Mouse (Mus musculus): ENCODE results near the gene D930020B18Rik. TPM values are rescaled to one million over a fixed set of nuclear protein-coding genes. Genes with fewer than 3 reads are reported as not detected.

Gene D930020B18Rik
- total RNA-seq (2021): not detected
- long read RNA-seq, experiment 1: 0 reads
- long read RNA-seq, experiment 2: 0 reads

DNA sequence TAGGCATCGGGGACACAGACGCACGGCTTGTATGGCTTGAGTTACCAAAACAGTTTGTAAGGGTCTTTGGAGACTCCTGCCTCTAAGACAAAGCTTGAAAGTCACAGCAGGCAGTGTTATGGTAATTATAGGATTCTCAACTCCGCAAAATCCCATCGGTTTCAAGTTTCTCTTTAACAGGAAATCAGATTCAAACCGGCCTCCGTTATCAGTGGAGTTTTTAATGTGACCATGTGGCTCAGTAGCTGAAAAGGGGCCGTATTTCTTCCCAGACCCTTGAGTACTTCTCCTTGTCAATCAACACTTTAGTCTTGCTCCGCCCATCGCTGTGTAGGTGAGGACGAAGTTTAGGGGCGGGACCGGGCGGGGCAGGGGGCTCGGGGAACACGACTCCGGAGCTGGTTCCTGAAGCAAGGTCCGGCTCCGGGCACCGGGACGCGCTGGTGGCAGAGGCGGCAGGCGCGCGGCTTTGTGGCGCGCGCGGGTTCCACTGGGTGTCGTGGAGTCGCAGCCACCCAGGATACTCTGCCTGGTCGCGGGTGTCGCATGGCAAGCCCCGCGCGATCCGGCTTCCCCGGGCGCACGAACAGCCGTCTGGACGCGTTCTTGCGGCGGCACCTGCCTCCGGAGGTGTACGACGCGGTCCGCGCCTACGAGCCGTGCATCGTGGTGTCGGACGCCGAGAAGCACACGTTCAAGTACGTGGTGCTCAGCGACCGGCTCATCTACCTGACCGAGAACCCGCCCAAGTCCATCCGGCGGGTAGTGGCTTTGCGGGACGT lies at the start of gene D930020B18Rik:
TSS of gene D930020B18Rik (plus strand) at position 317 of the 782 bp plus-strand sequence.
- peak in 1 of 2 experiments; percentile 10 for DNase-seq

DNA sequence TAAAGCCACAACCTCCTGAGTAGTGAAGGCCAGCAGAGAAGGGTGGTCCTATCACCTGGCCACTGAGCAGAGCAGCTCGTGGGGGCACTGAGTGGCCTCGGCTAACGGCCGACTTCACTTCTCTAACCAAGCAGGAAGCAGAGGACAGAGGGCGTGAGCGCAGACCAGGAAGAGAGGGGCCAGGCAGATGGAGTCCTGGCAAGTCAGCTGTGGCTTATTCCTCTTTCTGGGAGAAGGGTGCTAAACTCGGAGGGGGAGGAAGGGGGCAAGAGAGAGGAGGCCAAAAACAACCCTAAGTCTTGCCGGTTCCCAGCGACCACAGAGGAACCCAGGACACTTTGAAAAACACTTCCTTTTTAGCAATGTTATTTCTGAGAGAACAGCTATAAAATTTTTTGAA lies 44.8 kb upstream of the D930020B18Rik start:
- DNase-seq: peak in 1 of 2 experiments; percentile 58

DNA sequence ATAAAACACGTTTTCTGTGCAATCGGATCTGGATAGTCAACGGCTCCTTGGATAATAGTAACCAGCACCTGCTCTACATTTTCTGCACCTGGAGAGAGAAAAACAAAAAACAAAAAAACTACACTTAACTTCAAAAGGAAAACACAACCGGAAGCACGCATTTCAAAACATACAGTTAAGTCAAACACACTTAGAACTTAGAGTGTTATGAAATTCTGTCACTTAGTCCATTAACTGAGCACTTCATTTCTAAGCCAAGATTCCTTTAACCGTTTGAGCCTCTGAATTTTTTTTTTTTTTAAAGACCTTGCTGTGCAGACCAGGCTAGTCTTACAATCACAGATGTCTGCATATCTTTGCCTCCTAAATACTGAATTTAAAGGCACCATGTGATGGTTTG lies 40.1 kb upstream of the D930020B18Rik start:
- DNase-seq: no peak

DNA sequence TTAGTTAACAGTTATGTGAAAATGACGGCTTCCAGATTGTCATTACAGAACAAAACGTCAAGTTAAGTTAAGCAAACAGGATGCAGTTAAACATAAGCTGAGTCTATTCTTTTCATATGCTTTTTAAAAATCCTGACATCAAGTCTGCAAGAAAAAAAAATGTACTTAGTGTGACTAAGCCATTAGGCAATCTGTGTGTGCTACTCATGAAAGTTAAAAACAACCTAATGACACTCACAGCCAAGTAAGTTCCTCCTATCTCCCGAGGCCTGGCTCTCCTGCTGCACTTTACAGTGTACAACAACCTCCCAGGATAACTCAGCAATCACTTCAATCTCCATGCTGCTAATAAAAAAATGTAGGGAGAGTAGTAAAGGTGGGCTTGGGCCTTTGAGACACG lies 37.8 kb upstream of the D930020B18Rik start:
- no peak for DNase-seq

DNA sequence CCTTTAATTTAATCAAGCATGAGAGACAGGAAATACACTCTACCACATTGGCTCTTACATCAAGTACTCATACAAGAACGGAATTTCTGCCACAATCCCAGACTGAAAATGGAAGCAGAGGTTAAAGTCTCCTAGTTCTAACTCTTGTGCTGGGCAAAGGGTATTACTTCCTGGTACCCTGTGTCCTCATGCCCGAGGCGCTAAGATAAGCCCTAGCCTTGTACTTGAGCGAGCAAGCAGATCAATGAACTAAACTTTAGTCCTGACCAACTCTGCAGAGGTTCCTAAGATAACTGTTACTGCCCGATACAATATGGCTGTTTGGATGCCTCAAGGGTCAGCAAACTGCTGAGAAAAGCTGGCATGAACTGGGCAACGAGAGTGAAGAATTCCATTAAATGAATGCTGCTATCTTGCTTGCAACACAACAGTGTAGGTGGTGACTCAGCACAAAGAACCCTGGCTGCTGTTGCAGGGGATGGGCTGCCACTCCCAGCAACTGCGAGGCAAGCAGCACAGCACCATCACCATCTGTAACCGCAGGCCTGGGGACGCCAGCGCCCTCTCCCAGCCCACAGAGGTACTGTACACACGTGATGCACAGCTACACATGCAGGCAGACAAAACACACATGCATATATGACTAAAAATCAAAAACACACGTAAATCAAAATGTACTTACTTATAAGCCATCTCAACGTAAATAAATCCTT lies 36.6 kb upstream of the D930020B18Rik start:
- no peak for DNase-seq

DNA sequence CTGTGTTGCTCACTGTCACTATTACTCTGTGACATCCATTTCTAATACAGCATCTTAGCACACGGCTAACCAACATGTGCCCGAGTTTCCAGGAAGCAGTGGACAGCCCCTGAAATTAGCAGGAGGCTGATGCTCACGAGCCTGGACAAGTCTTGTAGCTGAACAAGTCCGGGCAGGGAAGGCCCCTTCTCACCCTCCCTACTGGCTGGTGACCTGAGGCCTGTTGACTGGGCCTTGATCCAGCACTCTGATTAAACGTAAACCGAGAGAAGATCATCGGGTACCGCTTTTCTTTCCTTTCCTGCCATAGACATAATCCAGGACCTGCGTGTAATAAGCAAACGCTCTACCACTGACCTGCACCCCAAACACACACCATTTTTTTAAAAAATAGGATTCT lies 33.2 kb upstream of the D930020B18Rik start:
- no peak for DNase-seq

DNA sequence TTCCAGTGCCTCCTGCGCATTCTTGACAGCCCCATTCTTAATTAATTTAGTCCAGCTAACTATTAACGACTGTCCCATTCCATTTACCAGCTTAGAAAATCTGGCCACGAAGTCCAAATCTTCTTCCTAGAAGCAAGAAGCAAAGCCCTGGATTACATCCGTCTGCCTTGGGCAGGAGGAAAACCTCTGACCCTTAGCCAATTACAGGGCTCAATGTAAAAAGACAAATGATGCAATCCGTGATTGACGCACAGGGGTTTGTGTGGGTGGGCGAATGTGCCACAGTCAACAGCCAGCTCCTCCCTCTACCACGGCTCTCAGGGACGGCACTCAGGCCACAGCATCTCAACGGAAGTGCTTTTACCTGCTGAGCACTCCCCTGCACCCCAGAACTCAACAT lies 29.8 kb upstream of the D930020B18Rik start:
- DNase-seq: no peak

DNA sequence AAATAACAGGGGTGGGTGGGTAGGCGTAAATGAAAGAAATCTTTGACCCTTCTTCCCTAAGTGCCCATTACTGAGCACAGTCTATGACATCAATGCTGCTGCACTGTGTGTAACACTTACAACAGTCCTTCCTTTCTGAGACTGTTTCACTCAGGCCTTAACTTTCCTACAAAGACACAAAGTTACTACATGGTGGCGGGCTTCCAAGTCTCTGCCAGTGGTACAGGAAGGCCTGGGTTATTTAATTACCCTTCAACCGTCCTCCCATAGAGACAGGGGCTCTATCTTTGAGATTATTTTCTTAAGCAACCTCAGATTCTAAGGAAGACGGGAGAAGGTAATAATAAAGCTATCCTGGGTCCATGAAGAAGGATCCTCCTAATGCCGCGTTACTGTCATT lies 28.9 kb upstream of the D930020B18Rik start:
- no peak for DNase-seq

DNA sequence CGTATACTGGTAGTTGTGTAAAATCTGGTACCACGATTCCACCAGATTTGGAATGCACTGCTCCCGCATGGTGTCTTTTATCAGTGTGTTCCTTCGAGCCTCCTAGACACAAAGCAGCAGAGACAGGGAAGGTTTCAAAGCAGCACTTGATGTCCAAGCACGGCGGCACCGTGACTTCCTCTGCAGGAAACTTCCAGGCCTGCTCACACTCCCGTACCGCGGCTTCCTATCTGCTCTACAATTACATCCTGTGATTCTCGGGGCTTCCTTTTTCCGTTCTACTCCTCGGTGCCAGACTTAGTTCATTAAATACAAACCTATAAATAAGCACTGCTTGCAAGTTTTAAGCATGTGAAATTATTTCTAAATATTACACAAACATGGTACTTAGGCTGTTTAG lies 27.8 kb upstream of the D930020B18Rik start:
- DNase-seq: peak; percentile 57 to 81

DNA sequence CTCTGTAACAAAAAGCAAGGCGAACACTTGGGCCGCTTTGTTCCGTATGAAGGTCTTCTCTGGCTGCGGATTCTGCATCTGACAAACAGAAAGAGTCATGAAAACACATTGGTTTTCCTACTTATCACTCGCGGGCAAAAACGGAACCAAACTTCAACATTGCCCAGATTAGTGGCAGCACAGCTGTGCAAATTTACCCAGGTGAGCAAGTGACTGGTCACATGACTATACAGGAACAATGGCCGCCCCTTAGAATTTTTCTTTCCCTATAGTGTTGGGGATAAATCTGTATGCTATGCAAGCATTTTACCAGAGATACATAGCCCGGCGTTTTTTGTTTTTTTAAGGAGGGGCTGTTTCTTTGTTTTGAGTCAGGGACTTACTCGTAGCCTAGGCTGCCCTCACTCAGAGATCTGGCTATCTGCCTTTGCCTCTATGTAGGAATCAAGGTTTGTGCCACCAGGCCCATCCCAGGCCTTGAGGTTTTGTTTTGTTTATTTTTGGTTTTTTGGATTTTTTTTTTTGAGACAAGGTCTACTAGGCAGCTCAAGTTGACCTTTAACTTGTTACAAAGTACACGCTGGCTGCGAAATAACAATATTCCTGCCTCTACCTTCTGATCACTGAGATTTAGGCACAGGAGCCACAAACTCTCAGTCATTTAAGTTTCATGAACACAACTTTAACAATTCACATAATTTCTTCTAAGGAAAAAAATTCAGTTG lies 26.1 kb upstream of the D930020B18Rik start:
- DNase-seq: no peak

DNA sequence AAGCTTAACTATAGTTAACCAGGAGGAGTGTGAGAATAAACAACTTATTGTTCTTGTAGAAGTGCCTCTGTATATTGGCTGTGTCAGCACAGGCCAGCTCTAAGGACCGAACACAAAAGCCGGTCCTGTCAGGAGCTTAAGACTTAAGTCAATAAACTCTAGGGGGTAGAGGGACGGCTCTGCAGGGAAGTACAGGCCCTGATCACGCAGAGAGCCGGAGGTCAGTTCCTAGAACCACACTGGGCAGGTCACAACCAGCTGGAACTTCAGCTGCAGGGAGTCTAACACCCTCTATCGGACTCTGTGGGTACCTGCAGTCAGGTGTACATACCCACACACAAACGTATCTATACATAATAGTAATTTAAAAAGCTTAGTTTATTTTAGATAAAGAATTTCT lies 25.5 kb upstream of the D930020B18Rik start:
- no peak for DNase-seq

DNA sequence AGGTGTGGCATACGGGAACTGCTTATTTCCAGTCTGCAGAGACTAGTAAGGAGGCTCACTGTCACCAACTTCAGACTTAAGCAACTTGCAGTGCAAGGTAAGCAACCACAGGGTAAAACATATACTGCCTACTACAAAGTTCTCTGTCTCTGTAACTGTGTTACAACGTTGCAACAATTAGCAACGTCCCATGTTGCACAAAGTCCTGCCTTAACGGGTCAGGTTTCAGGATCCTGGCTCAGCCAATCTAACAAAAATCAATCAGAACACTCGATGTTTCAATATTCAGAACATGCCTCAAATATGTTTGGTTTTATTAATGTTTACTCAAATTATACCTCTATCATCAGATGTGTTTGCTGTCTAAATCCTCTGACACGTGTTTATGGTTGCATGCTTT lies 19.0 kb upstream of the D930020B18Rik start:
- DNase-seq: no peak

DNA sequence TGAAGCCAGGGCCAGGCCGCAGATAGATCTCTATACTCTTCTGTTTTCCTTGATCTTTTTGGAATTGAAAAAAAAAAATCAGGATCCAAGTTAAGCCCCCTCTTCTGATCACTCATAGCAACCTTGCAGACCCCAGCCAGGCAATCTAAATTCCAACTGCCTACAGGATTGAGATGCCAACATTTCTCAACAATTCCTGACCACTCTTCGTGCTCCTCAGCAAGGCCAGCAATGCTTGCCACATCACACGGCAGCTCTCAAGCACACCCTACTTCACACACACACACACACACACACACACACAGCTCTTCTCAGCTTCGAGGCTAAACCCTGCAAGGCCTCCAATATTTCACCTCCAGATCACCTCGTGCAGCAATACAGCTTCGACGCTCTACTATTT lies 17.7 kb upstream of the D930020B18Rik start:
- DNase-seq: no peak

DNA sequence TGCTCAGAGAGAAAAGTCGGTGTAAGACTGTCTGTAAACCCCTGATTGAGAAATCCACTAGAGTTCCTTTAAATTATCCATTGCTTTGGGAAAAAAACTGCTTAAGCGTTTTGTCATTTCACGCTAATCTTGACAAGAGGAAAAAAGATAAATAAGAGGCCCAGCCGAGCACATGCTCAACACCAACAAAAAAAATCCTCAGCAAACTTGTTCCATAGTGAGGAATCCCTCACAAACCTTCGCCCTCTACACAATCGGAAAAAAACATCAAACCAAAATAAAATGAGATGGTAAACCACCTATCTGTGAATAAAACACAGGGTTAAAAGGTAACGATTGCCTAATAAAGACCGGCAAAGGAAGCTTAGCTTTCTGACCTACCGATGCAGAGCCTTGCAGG lies 16.4 kb upstream of the D930020B18Rik start:
- DNase-seq: no peak

DNA sequence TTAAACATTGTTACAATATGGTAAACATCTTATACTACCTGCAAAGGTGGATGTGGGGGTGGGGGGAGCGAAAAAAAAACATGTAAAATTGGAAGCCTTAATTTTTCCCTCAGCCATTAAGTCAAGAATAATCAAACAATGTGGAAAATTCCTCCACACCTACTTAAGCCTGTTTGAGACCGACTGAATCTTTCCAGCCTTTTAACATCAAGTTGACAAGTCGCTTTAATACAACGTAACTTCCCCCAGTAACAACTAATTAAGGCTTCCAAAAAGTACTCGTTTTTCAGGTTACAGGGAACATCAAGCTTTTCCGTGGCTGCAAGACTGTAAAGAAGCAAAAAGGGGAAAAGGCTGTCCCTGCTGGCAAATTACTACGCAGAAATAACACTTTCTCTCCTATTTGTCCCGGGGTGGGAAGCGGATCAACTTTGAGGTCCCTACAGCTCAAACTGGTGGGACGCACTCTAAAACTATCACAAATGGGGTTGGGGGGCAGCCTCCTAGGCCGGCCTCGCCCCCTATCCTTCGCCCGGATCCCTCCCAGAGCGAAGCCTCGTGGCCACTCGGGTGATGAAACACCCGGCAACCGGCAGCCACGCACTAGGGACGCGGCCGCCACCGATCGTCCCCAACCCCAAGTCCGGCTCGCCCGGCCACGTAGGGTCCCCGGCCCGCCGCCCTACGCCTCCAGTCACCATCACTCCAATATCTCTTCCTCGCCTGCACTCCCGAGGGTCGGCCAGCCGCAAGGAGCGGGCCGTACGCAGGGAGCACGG lies 15.8 kb upstream of the D930020B18Rik start:
- DNase-seq: no peak

DNA sequence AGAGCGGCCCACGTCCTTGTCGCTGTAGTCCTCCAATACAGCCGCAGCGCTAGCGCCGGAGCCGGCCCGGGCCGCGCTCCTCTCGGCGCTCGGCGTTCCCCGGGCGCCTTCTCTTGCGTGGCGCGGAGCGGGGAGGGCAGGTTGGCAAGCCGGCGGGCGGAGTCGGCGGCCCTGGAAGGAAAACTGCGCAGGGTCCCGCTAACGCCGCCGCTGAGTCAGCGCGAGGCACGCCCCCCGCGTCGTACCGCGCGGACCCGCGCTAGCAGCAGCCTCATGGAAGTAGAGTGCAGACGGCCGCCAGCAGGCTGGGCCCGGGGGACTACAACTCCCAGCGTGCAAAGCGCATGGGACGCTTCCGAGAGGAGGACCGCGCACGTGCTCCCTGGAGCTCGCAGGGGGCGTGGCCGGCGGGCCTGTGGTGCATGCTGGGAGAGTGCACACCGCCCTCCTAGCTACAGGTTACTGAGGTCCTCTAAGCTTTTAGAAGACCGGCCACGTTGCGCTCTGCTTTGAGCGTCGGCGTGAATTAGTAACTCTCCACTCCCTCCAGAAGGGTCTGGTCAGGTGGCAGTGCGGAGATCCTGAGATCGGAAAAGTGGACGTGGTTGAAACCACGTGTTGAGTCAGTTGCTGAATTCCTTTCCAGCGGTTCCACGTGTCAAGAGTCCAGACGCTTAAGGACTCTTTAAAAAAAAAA lies 15.1 kb upstream of the D930020B18Rik start, which contains the start of gene Xpot:
TSS of gene Xpot (minus strand) at position 147 of the 697 bp plus-strand sequence.
- peak; percentile 97 to 99 for DNase-seq

DNA sequence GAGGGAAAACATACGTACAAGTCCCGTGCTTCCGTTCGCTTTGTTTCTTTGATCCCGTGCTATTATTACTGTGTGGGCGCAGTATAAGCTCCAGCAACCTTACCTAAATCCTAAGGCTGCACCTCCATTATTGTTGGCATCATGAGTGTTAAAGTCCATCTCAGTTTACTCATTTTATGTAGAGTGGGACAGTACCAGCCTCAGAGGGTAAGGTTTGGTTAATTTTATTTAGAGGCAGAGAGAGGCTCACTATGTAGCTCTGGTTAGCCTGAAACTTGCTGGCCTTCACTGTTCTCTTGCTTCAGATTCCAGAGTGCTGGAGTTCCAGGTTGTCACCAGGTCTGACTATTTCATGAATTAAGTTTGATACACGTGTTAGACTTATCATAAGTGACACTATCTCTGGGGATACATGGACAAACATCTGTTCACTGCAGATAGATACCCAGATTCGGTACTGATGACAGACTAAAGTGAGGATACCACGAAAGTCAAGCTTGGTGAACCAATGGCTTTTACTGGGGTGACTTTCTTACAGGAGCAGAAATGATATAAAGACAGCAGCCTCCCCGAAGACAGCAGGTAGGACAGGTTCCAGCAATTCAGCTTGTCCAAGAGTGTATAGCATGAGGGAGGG lies 14.1 kb upstream of the D930020B18Rik start:
- no peak for DNase-seq

DNA sequence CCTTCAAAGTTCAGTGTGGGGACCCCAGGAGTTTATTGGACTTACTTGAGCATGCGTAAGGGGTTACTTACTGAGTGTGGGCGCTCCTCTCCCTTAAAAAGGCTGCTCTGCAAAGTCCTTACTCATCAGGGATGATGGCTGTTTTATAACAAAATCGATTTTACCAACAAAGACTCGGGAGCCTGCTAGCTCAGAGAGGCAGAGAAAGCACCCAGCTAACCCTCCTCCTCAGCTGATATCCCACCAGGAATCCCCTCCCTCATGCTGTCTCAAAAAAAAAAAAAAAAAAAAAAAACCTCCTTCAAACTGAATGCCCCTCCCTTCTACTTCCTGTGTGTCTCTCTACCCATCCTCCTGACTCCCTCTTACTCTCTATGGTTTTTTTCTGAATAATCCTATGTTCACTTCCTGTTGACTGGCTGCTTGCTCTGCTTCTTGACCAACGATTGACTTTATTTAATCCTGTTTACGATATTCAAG lies 12.8 kb upstream of the D930020B18Rik start:
- no peak for DNase-seq

DNA sequence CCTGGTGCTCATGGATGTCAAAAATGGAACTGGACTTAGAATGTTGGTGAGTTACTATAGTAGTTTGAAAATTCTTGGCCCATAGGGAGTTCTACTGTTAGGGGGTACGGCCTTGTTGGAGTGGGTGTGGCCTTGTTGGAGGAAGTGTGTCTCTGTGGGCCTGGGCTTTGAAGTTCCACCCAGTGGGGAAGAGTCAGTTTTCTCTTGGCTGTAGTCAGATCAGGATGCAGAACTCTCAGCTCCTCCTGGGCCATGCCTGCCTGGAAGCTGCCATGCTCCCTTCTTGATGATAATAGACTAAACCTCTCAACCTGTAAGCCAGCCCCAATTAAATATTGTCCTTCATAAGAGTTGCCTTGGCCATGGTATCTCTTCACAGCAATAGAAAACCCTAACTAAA lies 7.2 kb upstream of the D930020B18Rik start:
- DNase-seq: no peak

DNA sequence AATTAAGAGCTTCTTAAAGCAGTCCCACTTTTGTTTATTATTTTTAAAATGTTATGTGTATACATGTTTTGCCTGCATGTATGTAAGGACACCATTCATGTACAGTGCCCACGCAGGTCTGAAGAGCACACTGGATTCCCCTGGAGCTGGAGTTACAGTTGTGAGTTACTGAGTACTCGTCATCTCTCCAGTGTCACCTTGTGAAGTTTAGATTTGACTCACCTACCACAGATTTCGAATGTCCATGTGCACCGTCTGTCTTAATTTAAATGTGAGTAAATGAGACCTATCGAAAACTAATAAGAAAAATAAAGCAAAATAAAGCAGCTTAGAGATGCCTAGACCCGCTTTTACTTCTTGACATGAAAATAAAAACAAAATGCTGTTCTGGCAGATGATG lies 5.1 kb upstream of the D930020B18Rik start:
- no peak for DNase-seq

DNA sequence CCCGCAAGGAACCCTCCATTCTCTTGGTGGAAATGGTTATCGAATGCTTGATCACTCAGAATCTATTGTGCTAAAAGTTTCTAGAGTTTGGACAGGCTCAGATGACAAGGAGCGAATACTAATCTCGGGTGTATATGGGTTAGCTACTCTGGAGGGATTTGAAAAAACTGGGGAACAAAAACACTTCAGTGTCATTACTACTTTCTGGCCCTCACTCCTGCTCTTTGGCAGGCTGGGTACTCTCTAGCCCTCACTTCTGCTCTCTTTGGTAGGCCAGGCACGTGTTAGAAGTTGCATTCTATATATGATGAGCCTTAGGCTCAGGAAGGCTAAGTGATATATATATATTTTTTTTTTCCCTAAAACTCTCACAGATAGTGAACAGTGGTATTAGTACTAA lies 1.8 kb upstream of the D930020B18Rik start:
- DNase-seq: no peak
